Mouse (Mus musculus) limb, embryonic 11.5 days (tissue): ENCODE results near the gene Fem1b. TPM values are rescaled to one million over a fixed set of nuclear protein-coding genes. Genes with fewer than 3 reads are reported as not detected.

Experiments
- ATAC-seq: fragments of 200-750 bp; cut with Nextera tagmentation; 2 replicates; pipeline ENCODE4 v1.8.0; 2017; ENCODE audit warnings: low read depth; ENCODE audit not compliant: insufficient number of reproducible peaks, low FRiP score, low TSS enrichment
- DNase-seq: peaks from one replicate; pipeline ENCODE4 v3.0.0-alpha.2; 2015; ENCODE audit warnings: low spot score
- H3K27ac ChIP-seq: fragments of 300-500 bp; sonication (generic); replicated peaks from 2 replicates; pipeline ENCODE4 v1.5.1; 2014; ENCODE audit warnings: low read depth, mild to moderate bottlenecking, low read length
- H3K27me3 ChIP-seq: fragments of 300-500 bp; sonication (generic); 2 replicates; pipeline ENCODE4 v1.6.1; 2014; ENCODE audit warnings: mild to moderate bottlenecking, low read length, mixed read lengths; ENCODE audit not compliant: control insufficient read depth, insufficient read depth
- H3K36me3 ChIP-seq: fragments of 300-500 bp; sonication (generic); 2 replicates; pipeline ENCODE4 v1.6.1; 2014; ENCODE audit warnings: mild to moderate bottlenecking, low read length, moderate library complexity, mixed read lengths; ENCODE audit not compliant: control insufficient read depth, insufficient read depth
- H3K4me1 ChIP-seq: fragments of 300-500 bp; sonication (generic); 2 replicates; pipeline ENCODE4 v1.6.1; 2014; ENCODE audit warnings: low read length, mixed read lengths; ENCODE audit not compliant: control insufficient read depth, insufficient read depth
- H3K4me2 ChIP-seq: fragments of 300-500 bp; sonication (generic); 2 replicates; pipeline ENCODE4 v1.6.1; 2014; ENCODE audit warnings: low read depth, mild to moderate bottlenecking, moderate library complexity; ENCODE audit not compliant: severe bottlenecking
- H3K4me3 ChIP-seq: fragments of 300-500 bp; sonication (generic); 2 replicates; pipeline ENCODE4 v1.5.1; 2014; ENCODE audit warnings: low read depth, low read length
- H3K9ac ChIP-seq: fragments of 300-500 bp; sonication (generic); 2 replicates; pipeline ENCODE4 v1.6.1; 2014; ENCODE audit warnings: mild to moderate bottlenecking, low read length
- H3K9me3 ChIP-seq: fragments of 300-500 bp; sonication (generic); 2 replicates; pipeline ENCODE4 v1.6.1; 2016; ENCODE audit warnings: low read length; ENCODE audit not compliant: control insufficient read depth
- WGBS: fragments of 180-500 bp; shearing (Covaris S2); extraction: QIAGEN DNeasy Blood & Tissue Kit; methylation state at CpG from one replicate; pipeline ENCODE4 v1.1.7; 2014; 5-methylcytosine and 5-hydroxymethylcytosine counted together
- polyA plus RNA-seq: library from polyadenylated mRNA; unstranded; fragments of >200 nt; fragmentation: Nextera tagmentation; extraction: Ambion mirVana; gene quantifications from 2 replicates; pipeline ENCODE4 v1.2.1, GENCODE M21; 2014

Fem1b gene
- polyA plus RNA-seq, 1 experiment from 2014 or later: 36.6 TPM

- no peak overlapping the region for H3K9ac ChIP-seq
- no peak overlapping the region for H3K4me2 ChIP-seq
- ATAC-seq (no peak), DNase-seq (no peak)
- no peak overlapping the region for H3K4me3 ChIP-seq
- H3K27ac ChIP-seq: no peak overlapping the region
- H3K9me3 ChIP-seq: no peaks in the 10 kb centered on the region
- H3K36me3 ChIP-seq: no peaks in the 10 kb centered on the region; the same call in 1 of the 2 replicates
- H3K27me3 ChIP-seq: no peaks in the 10 kb centered on the region
- peaks cover 2% of the 10 kb centered on the region; the same call in 1 of the 2 replicates for H3K4me1 ChIP-seq
- 95% methylated on average over 3 of the region's 3 CpGs for WGBS
Measured at GRCm38 (mm10) chr9:62848641-62849040, 36.9 kb upstream of the Fem1b start.

GRCm38 (mm10) chr9:62847694-62848093 is 36.0 kb upstream of the Fem1b start:
- 0 out of 2 replicates have a peak, but pooled peaks have one; percentile 54 for ATAC-seq
- Histone ChIP-seq H3K9ac (no peak overlapping the region), H3K4me1 (peaks cover 2% of the 10 kb centered on the region; the same call in 1 of the 2 replicates), H3K4me3 (no peak overlapping the region), H3K27ac (no peak overlapping the region), H3K4me2 (no peak overlapping the region), H3K27me3 (no peaks in the 10 kb centered on the region), H3K9me3 (no peaks in the 10 kb centered on the region), H3K36me3 (no peaks in the 10 kb centered on the region; the same call in 1 of the 2 replicates)
- WGBS: 7% methylated on average over 3 of the region's 3 CpGs
- DNase-seq: peak; percentile 96

- no peak for ATAC-seq
- H3K36me3 ChIP-seq: no peaks in the 10 kb centered on the region; the same call in 1 of the 2 replicates
- no peak for DNase-seq
Measured at GRCm38 (mm10) chr9:62844461-62844860, 32.7 kb upstream of the Fem1b start.

GRCm38 (mm10) chr9:62843356-62844024 is 31.8 kb upstream of the Fem1b start:
- Histone ChIP-seq H3K27ac (no peak overlapping the region), H3K36me3 (no peaks in the 10 kb centered on the region), H3K27me3 (no peaks in the 10 kb centered on the region), H3K4me1 (peaks cover 7% of the 10 kb centered on the region), H3K4me2 (no peak overlapping the region), H3K4me3 (no peak overlapping the region), H3K9ac (no peak overlapping the region), H3K9me3 (no peaks in the 10 kb centered on the region)
- DNase-seq: no peak
- 79% methylated on average over 10 of the region's 10 CpGs for WGBS
- no peak for ATAC-seq

More at GRCm38 (mm10) chr9:62844461-62844860, 32.7 kb upstream of the Fem1b start:
- Histone ChIP-seq H3K27ac (no peak overlapping the region), H3K9me3 (no peaks in the 10 kb centered on the region), H3K4me2 (no peak overlapping the region), H3K4me3 (no peak overlapping the region), H3K9ac (no peak overlapping the region), H3K27me3 (no peaks in the 10 kb centered on the region), H3K4me1 (peaks cover 3% of the 10 kb centered on the region)
- 96% methylated on average over 5 of the region's 5 CpGs for WGBS

GRCm38 (mm10) chr9:62839172-62839770 is 27.5 kb upstream of the Fem1b start:
- Histone ChIP-seq H3K9me3 (no peaks in the 10 kb centered on the region), H3K9ac (peak overlapping the region; percentile 94), H3K4me3 (peak overlapping the region; percentile 72), H3K36me3 (no peaks in the 10 kb centered on the region), H3K27me3 (no peaks in the 10 kb centered on the region), H3K27ac (peak overlapping the region; percentile 90), H3K4me1 (peaks cover 12% of the 10 kb centered on the region), H3K4me2 (peak overlapping the region; percentile 73)
- DNase-seq: peak; percentile 64
- no peak for ATAC-seq
- 14% methylated on average over 14 of the region's 14 CpGs for WGBS

- H3K4me3 ChIP-seq: peak within 1 kb of the TSS; percentile 72
- H3K36me3 ChIP-seq: no peaks in the 10 kb centered on the region
- H3K9ac ChIP-seq: peak within 1 kb of the TSS; percentile 94
- H3K27me3 ChIP-seq: no peaks in the 10 kb centered on the region
- peak within 1 kb of the TSS; percentile 73 for H3K4me2 ChIP-seq
- H3K9me3 ChIP-seq: no peaks in the 10 kb centered on the region
- peak within 1 kb of the TSS; percentile 90 for H3K27ac ChIP-seq
- DNase-seq: peak; percentile 85
- ATAC-seq: peak; percentile 84
- under 1% methylated on average over 45 of the region's 48 CpGs for WGBS
- H3K4me1 ChIP-seq: peaks cover 12% of the 10 kb centered on the region
Measured at GRCm38 (mm10) chr9:62838506-62839171, 26.9 kb upstream of the Fem1b start, which contains the start of gene Cln6. Gene Cln6, plus strand, starts transcription at chr9:62838785.

GRCm38 (mm10) chr9:62838146-62838505 is 26.4 kb upstream of the Fem1b start:
- peaks cover 12% of the 10 kb centered on the region for H3K4me1 ChIP-seq
- DNase-seq: no peak
- no peak overlapping the region; the same call in 1 of the 2 replicates for H3K27ac ChIP-seq
- H3K9me3 ChIP-seq: no peaks in the 10 kb centered on the region
- H3K4me2 ChIP-seq: peak overlapping the region; percentile 73
- H3K27me3 ChIP-seq: no peaks in the 10 kb centered on the region
- no peak overlapping the region for H3K9ac ChIP-seq
- H3K4me3 ChIP-seq: peak overlapping the region; percentile 72
- no peaks in the 10 kb centered on the region for H3K36me3 ChIP-seq
- 0 out of 2 replicates have a peak, but pooled peaks have one; percentile 2 for ATAC-seq
- WGBS: 21% methylated on average over 8 of the region's 8 CpGs

- Histone ChIP-seq H3K9ac (no peak overlapping the region), H3K4me3 (no peak overlapping the region), H3K4me1 (peaks cover 12% of the 10 kb centered on the region), H3K4me2 (no peak overlapping the region; the same call in 1 of the 2 replicates), H3K27ac (no peak overlapping the region; the same call in 1 of the 2 replicates), H3K9me3 (no peaks in the 10 kb centered on the region), H3K36me3 (no peaks in the 10 kb centered on the region), H3K27me3 (no peaks in the 10 kb centered on the region)
- ATAC-seq (no peak), DNase-seq (no peak)
- 38% methylated on average over 3 of the region's 3 CpGs for WGBS
Measured at GRCm38 (mm10) chr9:62837611-62838010, 25.9 kb upstream of the Fem1b start.
